9 mouse cellular contexts compared by ENCODE assay signal in the genomic region with DNA sequence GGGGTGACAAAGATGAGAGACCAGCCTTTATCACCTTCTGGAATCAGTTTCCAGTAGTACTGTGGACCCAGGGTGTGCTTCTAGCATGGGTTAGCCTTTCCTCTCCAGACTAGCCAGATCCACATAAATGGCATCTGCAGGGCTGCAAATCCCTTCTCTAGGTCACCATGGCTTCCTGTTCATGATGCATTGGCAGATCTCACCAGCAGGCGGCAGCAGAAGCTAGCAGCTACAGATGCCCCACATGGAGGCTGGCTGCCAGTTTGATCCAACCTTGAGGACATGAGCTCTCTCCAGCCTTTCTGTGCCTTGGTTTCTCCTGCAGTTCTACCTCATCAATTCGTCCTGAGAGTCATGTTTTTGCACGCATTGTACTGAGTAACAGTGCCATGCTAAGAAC. TPM values are rescaled to one million over a fixed set of nuclear protein-coding genes. Genes with fewer than 3 reads are reported as not detected.
DNase-seq lines count a peak whose midpoint lies in the region; ATAC-seq and TF ChIP-seq lines count a peak whose summit lies in the region.
"Had no signal": no experiment of that assay in that cellular context is flagged by ENCODE, and none has a peak within 500 bp of the region (broad histone marks: within the 10 kb centered on the region; RNA-seq: fewer than 3 reads in every experiment).

No protein-coding gene starts in this region.

- 0 out of 2 replicates have a peak, but pooled peaks cover 5% of the 10 kb centered on the region for H3K4me1 ChIP-seq in forebrain, embryonic 14.5 days (ENCODE audit: control insufficient read depth, insufficient read depth, low read length)
- H3K4me1 ChIP-seq in forebrain, embryonic 13.5 days = peaks cover 8% of the 10 kb centered on the region
- H3K4me1 ChIP-seq in bone marrow, adult 2 months (ENCODE audit: control insufficient read depth, insufficient read depth, low read length) = no peaks in the 10 kb centered on the region
- 0 out of 2 replicates have a peak, but pooled peaks cover 4% of the 10 kb centered on the region for H3K4me1 ChIP-seq in intestine, embryonic 15.5 days (replicated peaks)
- H3K4me1 ChIP-seq in midbrain, embryonic 13.5 days (replicated peaks) = no peaks in the 10 kb centered on the region
- no peaks in the 10 kb centered on the region for H3K4me1 ChIP-seq in stomach, postnatal 0 days (replicated peaks; ENCODE audit: control insufficient read depth, insufficient read depth)

- peak; percentile 84 for TF ChIP-seq CTCF in bone marrow, adult 2 months (IDR thresholded peaks at IDR 0.05; ENCODE audit: control insufficient read depth, insufficient read depth, low read length)
- peak; percentile 96 for TF ChIP-seq CTCF in stomach, postnatal 0 days (IDR thresholded peaks at IDR 0.05; ENCODE audit: low read depth)

- no peak overlapping the region for H3K4me3 ChIP-seq in forebrain, embryonic 14.5 days (ENCODE audit: low read depth, low read length)
- H3K4me3 ChIP-seq in forebrain, embryonic 13.5 days = no peak overlapping the region
- no peak overlapping the region for H3K4me3 ChIP-seq in bone marrow, adult 2 months (replicated peaks; ENCODE audit: control insufficient read depth, low read depth, low read length)
- H3K4me3 ChIP-seq in intestine, embryonic 15.5 days (replicated peaks) = no peak overlapping the region
- no peak overlapping the region for H3K4me3 ChIP-seq in midbrain, embryonic 13.5 days (replicated peaks)
- no peak overlapping the region for H3K4me3 ChIP-seq in stomach, postnatal 0 days (ENCODE audit: low read depth, low read length)
- H3K4me3 ChIP-seq: megakaryocyte, embryonic 14.5 days had no signal

- no peak overlapping the region for H3K4me2 ChIP-seq in forebrain, embryonic 14.5 days (ENCODE audit: low read length)
- H3K4me2 ChIP-seq in forebrain, embryonic 13.5 days = no peak overlapping the region
- H3K4me2 ChIP-seq in intestine, embryonic 15.5 days (replicated peaks) = no peak overlapping the region
- H3K4me2 ChIP-seq in midbrain, embryonic 13.5 days (replicated peaks) = no peak overlapping the region
- no peak overlapping the region for H3K4me2 ChIP-seq in stomach, postnatal 0 days (replicated peaks; ENCODE audit: low read depth)

- intact Hi-C loops in left cerebral cortex, postnatal 10 days (cut with DNase I) = no loop called here

- H3K27me3 ChIP-seq in forebrain, embryonic 14.5 days (replicated peaks; ENCODE audit: control insufficient read depth, insufficient read depth, low read length) = no peaks in the 10 kb centered on the region
- H3K27me3 ChIP-seq in forebrain, embryonic 13.5 days = no peaks in the 10 kb centered on the region
- H3K27me3 ChIP-seq in intestine, embryonic 15.5 days (replicated peaks) = no peaks in the 10 kb centered on the region
- H3K27me3 ChIP-seq in midbrain, embryonic 13.5 days = no peaks in the 10 kb centered on the region
- H3K27me3 ChIP-seq in stomach, postnatal 0 days (ENCODE audit: control insufficient read depth, insufficient read depth, low read length) = no peaks in the 10 kb centered on the region
- H3K27me3 ChIP-seq: megakaryocyte, embryonic 14.5 days had no signal

- ATAC-seq in forebrain, embryonic 14.5 days = peak; percentile 54; the same call in 1 of the 2 replicates
- no peak for ATAC-seq in forebrain, embryonic 13.5 days
- ATAC-seq in erythroblast, adult 5-6 weeks (replicated peaks; ENCODE audit: low FRiP score, poor library complexity, severe bottlenecking) = peak; percentile 75
- peak; percentile 46; the same call in 1 of the 2 replicates for ATAC-seq in intestine, embryonic 15.5 days
- ATAC-seq in midbrain, embryonic 13.5 days = 0 out of 2 replicates have a peak, but pooled peaks have one; percentile 3
- ATAC-seq in stomach, postnatal 0 days (ENCODE audit: low FRiP score, low TSS enrichment) = peak; percentile 69

- H3K27ac ChIP-seq in forebrain, embryonic 14.5 days (ENCODE audit: low read depth, low read length) = no peak overlapping the region
- no peak overlapping the region for H3K27ac ChIP-seq in forebrain, embryonic 13.5 days
- H3K27ac ChIP-seq in bone marrow, adult 2 months (ENCODE audit: control insufficient read depth, insufficient read depth, low read depth, low read length, poor library complexity) = no peak overlapping the region
- H3K27ac ChIP-seq in intestine, embryonic 15.5 days = no peak overlapping the region
- H3K27ac ChIP-seq in midbrain, embryonic 13.5 days = no peak overlapping the region
- no peak overlapping the region for H3K27ac ChIP-seq in stomach, postnatal 0 days (replicated peaks)

- WGBS in forebrain, embryonic 14.5 days = 27% methylated on average over 3 of the region's 3 CpGs
- WGBS in forebrain, embryonic 13.5 days = 30% methylated on average over 3 of the region's 3 CpGs
- 52% methylated on average over 3 of the region's 3 CpGs for WGBS in bone marrow, adult 2 months
- 39% methylated on average over 3 of the region's 3 CpGs for WGBS in intestine, embryonic 15.5 days
- 38% methylated on average over 3 of the region's 3 CpGs for WGBS in midbrain, embryonic 13.5 days
- 31% methylated on average over 3 of the region's 3 CpGs for WGBS in stomach, postnatal 0 days

- H3K9me3 ChIP-seq in forebrain, embryonic 14.5 days (replicated peaks; ENCODE audit: control insufficient read depth, low read length) = no peaks in the 10 kb centered on the region
- H3K9me3 ChIP-seq in forebrain, embryonic 13.5 days (replicated peaks) = no peaks in the 10 kb centered on the region
- H3K9me3 ChIP-seq in intestine, embryonic 15.5 days = no peaks in the 10 kb centered on the region
- H3K9me3 ChIP-seq in midbrain, embryonic 13.5 days = no peaks in the 10 kb centered on the region
- no peaks in the 10 kb centered on the region for H3K9me3 ChIP-seq in stomach, postnatal 0 days (ENCODE audit: control insufficient read depth, low read length)
- H3K9me3 ChIP-seq: megakaryocyte, embryonic 14.5 days had no signal

- TF ChIP-seq EP300 in stomach, postnatal 0 days (optimal IDR thresholded peaks at IDR 0.05) = no peak

- peak; percentile 81 for DNase-seq in forebrain, embryonic 14.5 days (ENCODE audit: low spot score)
- peak; percentile 46 to 78 for DNase-seq in left cerebral cortex, postnatal 10 days (ENCODE audit: extremely low spot score in 1 of 2, low spot score in 2 of 2)
- DNase-seq in stomach, postnatal 0 days (ENCODE audit: low spot score) = peak; percentile 85

- H3K36me3 ChIP-seq in forebrain, embryonic 14.5 days (ENCODE audit: control insufficient read depth, insufficient read depth, low read length) = no peaks in the 10 kb centered on the region
- no peaks in the 10 kb centered on the region for H3K36me3 ChIP-seq in forebrain, embryonic 13.5 days (ENCODE audit: poor library complexity, severe bottlenecking)
- H3K36me3 ChIP-seq in intestine, embryonic 15.5 days = no peaks in the 10 kb centered on the region
- no peaks in the 10 kb centered on the region for H3K36me3 ChIP-seq in midbrain, embryonic 13.5 days
- no peaks in the 10 kb centered on the region for H3K36me3 ChIP-seq in stomach, postnatal 0 days (ENCODE audit: control insufficient read depth, insufficient read depth, low read length)

- TF ChIP-seq POLR2A in bone marrow, adult 2 months (IDR thresholded peaks at IDR 0.05; ENCODE audit: borderline replicate concordance, control insufficient read depth, low read depth, low read length) = no peak

- no peak overlapping the region for H3K9ac ChIP-seq in forebrain, embryonic 14.5 days (ENCODE audit: low read length)
- no peak overlapping the region for H3K9ac ChIP-seq in forebrain, embryonic 13.5 days
- no peak overlapping the region for H3K9ac ChIP-seq in intestine, embryonic 15.5 days
- H3K9ac ChIP-seq in midbrain, embryonic 13.5 days (replicated peaks) = no peak overlapping the region
- H3K9ac ChIP-seq in stomach, postnatal 0 days (ENCODE audit: low read length) = no peak overlapping the region

RNA-seq across cellular contexts. Expression of gene Rbp1, which starts 13.6 kb away (rescaled TPM):
- 63.2 and 66.1 TPM in 2 replicates for polyA plus RNA-seq in forebrain, embryonic 14.5 days (2014; fragmentation: Nextera tagmentation; extraction: Ambion mirVana)
- 54.9 and 72.9 TPM in 2 replicates for polyA plus RNA-seq in forebrain, embryonic 13.5 days (2015; fragmentation: Nextera tagmentation; extraction: Ambion mirVana)
- 2.9 and 4.9 TPM in 2 replicates for polyA plus RNA-seq in bone marrow, adult 2 months (2011; ENCODE audit: insufficient read depth, insufficient read length, low replicate concordance, missing spikeins)
- total RNA-seq in erythroblast, adult 5-6 weeks (2015; ENCODE audit: low replicate concordance) = 0.84 and 5.2 TPM in 2 replicates
- total RNA-seq in erythroblast, adult 5-6 weeks (2017; ENCODE audit: low replicate concordance) = 0.70 TPM in 1 of 2 replicates, not detected in the other
- 62.8 and 66.5 TPM in 2 replicates for polyA plus RNA-seq in intestine, embryonic 15.5 days (2015; fragmentation: Nextera tagmentation; extraction: Ambion mirVana)
- total RNA-seq in left cerebral cortex, postnatal 10 days (2021) = 1 to 10 TPM; 5.8 to 6.1 TPM
- 24.8 and 28.4 TPM in 2 replicates for polyA plus RNA-seq in midbrain, embryonic 13.5 days (2015; fragmentation: Nextera tagmentation; extraction: Ambion mirVana)
- polyA plus RNA-seq in stomach, postnatal 0 days (2015; fragmentation: Nextera tagmentation; extraction: Ambion mirVana) = 44.6 and 45.7 TPM in 2 replicates
